Mouse (Mus musculus) adrenal gland, postnatal 25 days (tissue): ENCODE results near the gene Synrg. TPM values are rescaled to one million over a fixed set of nuclear protein-coding genes. Genes with fewer than 3 reads are reported as not detected.

ENCODE experiments used
- DNase-seq: peaks from one replicate; pipeline ENCODE4 v3.0.0; 2021; ENCODE audit warnings: mixed read lengths
- total RNA-seq: library from RNA; stranded (reverse); gene quantifications from 2 replicates; pipeline ENCODE4 v1.2.3, GENCODE M21; 2021

Synrg gene
- total RNA-seq, 1 experiment from 2014 or later: 48.2 TPM

- no peak for DNase-seq
These were observed 109.9 kb downstream of the Synrg start for GRCm38 (mm10) chr11:84073816-84074764.

GRCm38 (mm10) chr11:84077008-84077407 is 112.8 kb downstream of the Synrg start:
- no peak for DNase-seq

GRCm38 (mm10) chr11:84078601-84079000 is 114.4 kb downstream of the Synrg start:
- no peak for DNase-seq

DNA sequence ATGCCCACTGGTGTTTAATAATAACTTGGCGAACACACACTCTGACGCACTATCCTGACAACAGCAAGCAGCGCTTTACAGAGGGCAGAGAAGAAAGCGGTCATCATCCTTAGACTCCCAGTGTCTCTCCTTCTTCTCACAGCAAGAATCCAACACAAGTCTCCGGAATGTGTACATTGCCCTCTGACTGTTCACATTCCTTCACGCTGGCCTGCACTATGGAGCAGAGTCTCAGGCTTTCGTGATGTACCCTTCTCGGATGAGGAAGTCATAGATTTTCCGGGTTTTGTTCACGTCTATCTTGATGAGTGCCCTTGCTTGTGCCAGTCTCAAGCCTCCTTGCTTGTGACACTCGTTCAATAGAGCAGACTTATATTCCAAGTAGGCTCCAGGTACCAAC is 115.1 kb downstream of the Synrg start:
- DNase-seq: no peak

DNA sequence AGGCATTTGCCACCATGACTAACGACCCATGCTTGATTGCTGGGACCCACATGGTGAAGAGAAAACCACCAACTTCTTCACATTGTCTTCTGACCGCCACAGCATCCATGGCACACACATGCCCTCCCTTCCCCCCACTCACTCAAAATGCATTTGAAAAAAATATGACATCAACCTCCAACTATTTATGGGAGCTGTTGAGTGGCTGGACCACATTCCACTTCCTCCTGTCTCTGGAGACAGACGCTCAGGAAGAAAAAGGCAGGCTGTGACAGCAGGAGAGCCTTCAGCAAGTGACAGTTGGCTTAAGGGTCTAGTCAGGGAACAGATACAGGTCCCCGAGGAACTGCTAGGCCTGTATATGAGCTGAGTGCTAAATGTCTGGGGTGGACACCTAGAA is 115.7 kb downstream of the Synrg start:
- DNase-seq: no peak

GRCm38 (mm10) chr11:84080327-84080726 is 116.1 kb downstream of the Synrg start:
- no peak for DNase-seq

- DNase-seq: no peak
These were observed 117.7 kb downstream of the Synrg start for GRCm38 (mm10) chr11:84081901-84082300.

- DNase-seq: no peak
These were observed 126.3 kb downstream of the Synrg start for GRCm38 (mm10) chr11:84090572-84090971.

Other genes starting within 250 kb of the Synrg start
- gene Wfdc21, start 217.5 kb upstream of the Synrg start, total RNA-seq: not detected in 2 replicates
- gene Heatr6, start 210.7 kb upstream of the Synrg start, total RNA-seq: 17.0 and 17.1 TPM in 2 replicates
- 0.24 TPM in 1 of 2 replicates, not detected in the other for gene Hnf1b, start 114.4 kb upstream of the Synrg start, total RNA-seq
- 19.3 and 21.0 TPM in 2 replicates for gene Ddx52, start 22.4 kb upstream of the Synrg start, total RNA-seq
- 3.9 and 4.7 TPM in 2 replicates for gene Dusp14, start 104.8 kb downstream of the Synrg start, total RNA-seq
- gene Tada2a, start 165.2 kb downstream of the Synrg start, total RNA-seq: 17.2 and 25.6 TPM in 2 replicates
- 264 and 316 TPM in 2 replicates for gene Acaca, start 165.2 kb downstream of the Synrg start, total RNA-seq
- not detected in 2 replicates for gene Gm11437, start 203.0 kb downstream of the Synrg start, total RNA-seq